Mouse (Mus musculus) ovary, adult 10 weeks (tissue): Measurements from ENCODE around the gene Kif26a. TPM values are rescaled to one million over a fixed set of nuclear protein-coding genes. Genes with fewer than 3 reads are reported as not detected.

Source experiments
- polyA plus RNA-seq: library from polyadenylated mRNA; stranded (reverse); fragments of 350-450 nt; fragmentation: Illumina TruSeq; extraction: RNeasy Lipid Tissue Mini Kit (QIAGEN cat#74804); gene quantifications from one replicate; pipeline ENCODE4 v1.2.3, GENCODE M21; 2014

Gene Kif26a
- polyA plus RNA-seq: 1.1 TPM

DNA sequence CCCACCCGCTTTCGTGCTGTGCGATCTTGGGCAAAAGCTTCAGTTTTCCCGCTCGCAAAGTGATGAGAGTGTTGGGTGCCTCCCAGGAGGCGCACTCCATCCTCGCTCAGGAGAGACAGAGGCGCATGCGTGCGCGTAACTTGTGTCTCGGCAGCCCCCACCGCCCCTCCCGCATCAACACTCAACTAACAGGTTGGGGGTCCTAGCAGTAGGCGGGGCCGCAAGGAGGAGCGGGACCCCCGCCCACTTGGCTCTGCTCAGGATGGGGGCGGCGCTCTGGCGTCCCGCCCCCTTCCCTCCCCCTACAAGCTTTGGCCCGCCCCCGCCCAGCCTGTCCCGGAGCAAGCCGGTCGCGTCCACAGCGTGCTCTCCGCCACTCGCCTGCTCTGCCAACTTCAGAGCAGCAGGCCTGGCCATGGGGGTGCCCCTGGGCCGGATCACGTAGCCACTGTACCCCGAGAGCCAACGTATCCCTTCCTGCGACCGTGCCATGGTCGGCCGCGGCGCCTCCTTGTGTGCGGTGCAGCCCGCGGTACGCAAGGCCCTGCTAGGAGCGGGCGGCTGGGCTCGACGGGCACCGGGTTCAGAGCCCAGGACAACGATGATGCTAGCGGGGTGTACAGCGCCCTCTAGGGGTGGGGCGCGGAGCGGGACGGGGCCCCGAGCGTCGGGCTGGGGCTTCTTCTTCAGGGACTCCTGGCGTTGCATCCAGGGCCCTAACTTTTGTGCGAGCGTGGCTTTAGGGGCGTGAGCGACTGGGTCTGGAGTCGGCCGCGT, at the start of gene Kif26a:
Kif26a (plus strand) TSS at position 334 of the 777 bp plus-strand sequence.

DNA sequence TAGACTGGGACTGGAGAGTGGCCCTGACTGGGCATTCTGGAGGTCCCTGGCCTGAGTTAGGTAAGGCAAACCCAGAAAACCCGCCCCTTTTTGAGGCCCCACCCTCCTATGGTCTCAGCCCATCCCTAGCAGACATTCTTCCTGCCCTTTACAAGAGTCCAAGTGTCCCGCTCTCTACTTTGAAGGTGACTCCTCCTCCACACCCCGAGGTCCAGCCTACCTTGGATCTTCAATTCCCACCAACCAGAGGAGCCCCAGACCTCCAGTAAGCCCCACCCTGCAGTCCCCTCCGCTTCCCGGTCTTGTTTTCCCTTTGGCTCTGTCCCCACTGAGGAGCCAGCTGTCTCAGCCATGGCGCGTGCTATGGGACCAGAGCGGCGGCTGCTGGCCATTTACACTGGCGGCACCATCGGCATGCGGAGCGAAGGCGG, 39.5 kb upstream of the Kif26a start, which contains the start of gene Aspg:
Aspg (plus strand) TSS at position 139 of the 431 bp plus-strand sequence.

Other genes with a start within 250 kb of the Kif26a start
- gene Ppp1r13b, start 238.1 kb upstream of the Kif26a start, polyA plus RNA-seq: 6.9 TPM
- gene Atp5mpl, start 179.2 kb upstream of the Kif26a start, polyA plus RNA-seq: 478 TPM
- 0.54 TPM for gene Tdrd9, start 174.6 kb upstream of the Kif26a start, polyA plus RNA-seq
- gene Rd3l, start 164.9 kb upstream of the Kif26a start, polyA plus RNA-seq: not detected
- gene Aspg, start 39.5 kb upstream of the Kif26a start, polyA plus RNA-seq: not detected